In genomic region chr3:105704031-105705008, GRCm38 (mm10) we compare ENCODE assay signal across 8 mouse cellular contexts. TPM values are rescaled to one million over a fixed set of nuclear protein-coding genes. Genes with fewer than 3 reads are reported as not detected.
DNase-seq lines count a peak whose midpoint lies in the region; ATAC-seq lines count a peak whose summit lies in the region.

Gene Inka2, plus strand, starts transcription at chr3:105704599.

- intact Hi-C loops in heart, postnatal 36 days (cut with DNase I): no loop called here

- peak within 1 kb of the TSS; percentile 96 for H3K4me2 ChIP-seq in forebrain, embryonic 15.5 days (replicated peaks)
- H3K4me2 ChIP-seq in lung, embryonic 16.5 days (ENCODE audit: low read depth, low read length): peak within 1 kb of the TSS; percentile 99

- ATAC-seq in forebrain, embryonic 15.5 days (replicated peaks): peak; percentile 98
- ATAC-seq in lung, embryonic 16.5 days (ENCODE audit: low read depth): peak; percentile 94

- DNase-seq in MEL-GATA-1-ER (ENCODE audit: extremely low read depth, low read depth): peak; percentile 94
- DNase-seq in cerebellum, adult 11-12 months: peak; percentile 89
- DNase-seq in heart, postnatal 36 days: peak; percentile 83 to 88
- peak; percentile 80 to 84 for DNase-seq in layer of hippocampus, adult 8-10 months (ENCODE audit: low spot score in 2 of 2)
- DNase-seq in ovary, postnatal 10 days (ENCODE audit: low spot score): peak; percentile 25
- peak; percentile 91 for DNase-seq in thymus, postnatal 0 days (ENCODE audit: low spot score)

- H3K27me3 ChIP-seq in forebrain, embryonic 15.5 days: no peaks in the 10 kb centered on the region; the same call in 1 of the 2 replicates
- no peaks in the 10 kb centered on the region for H3K27me3 ChIP-seq in lung, embryonic 16.5 days (ENCODE audit: control insufficient read depth, insufficient read depth, low read depth, low read length)

- H3K36me3 ChIP-seq in forebrain, embryonic 15.5 days: no peaks in the 10 kb centered on the region
- H3K36me3 ChIP-seq in lung, embryonic 16.5 days (ENCODE audit: control insufficient read depth, insufficient read depth, low read length): no peaks in the 10 kb centered on the region

- WGBS in forebrain, embryonic 15.5 days: 3% methylated on average over 42 of the region's 43 CpGs
- 5% methylated on average over 37 of the region's 43 CpGs for WGBS in lung, embryonic 16.5 days

- H3K9ac ChIP-seq in forebrain, embryonic 15.5 days (replicated peaks): peak within 1 kb of the TSS; percentile 49
- H3K9ac ChIP-seq in lung, embryonic 16.5 days (ENCODE audit: low read length): peak within 1 kb of the TSS; percentile 71

- H3K27ac ChIP-seq in forebrain, embryonic 15.5 days (replicated peaks): peak within 1 kb of the TSS; percentile 62
- peak within 1 kb of the TSS; percentile 62 for H3K27ac ChIP-seq in lung, embryonic 16.5 days (ENCODE audit: low read length)

- peaks cover 28% of the 10 kb centered on the region for H3K4me1 ChIP-seq in forebrain, embryonic 15.5 days
- H3K4me1 ChIP-seq in lung, embryonic 16.5 days (replicated peaks; ENCODE audit: control insufficient read depth, insufficient read depth, low read length): peaks cover 35% of the 10 kb centered on the region

- no peaks in the 10 kb centered on the region for H3K9me3 ChIP-seq in forebrain, embryonic 15.5 days
- H3K9me3 ChIP-seq in lung, embryonic 16.5 days (ENCODE audit: control insufficient read depth, low read length): no peaks in the 10 kb centered on the region

- peak within 1 kb of the TSS; percentile 49 for H3K4me3 ChIP-seq in forebrain, embryonic 15.5 days
- H3K4me3 ChIP-seq in lung, embryonic 16.5 days (ENCODE audit: low read length): peak within 1 kb of the TSS; percentile 63

RNA-seq across cellular contexts. Expression of gene Inka2, which starts in this region (rescaled TPM):
- polyA plus RNA-seq in forebrain, embryonic 15.5 days (2015; fragmentation: Nextera tagmentation; extraction: Ambion mirVana): 3.1 and 3.3 TPM in 2 replicates
- 10 to 100 TPM; 15.3 to 18.8 TPM for total RNA-seq in heart, postnatal 36 days (2021)
- total RNA-seq in layer of hippocampus, adult 8-10 months (2022): 10 to 100 TPM; 69.6 to 79.1 (median 72.2) TPM
- polyA plus RNA-seq in lung, embryonic 16.5 days (2015; fragmentation: Nextera tagmentation; extraction: Ambion mirVana): 2.4 and 2.5 TPM in 2 replicates
- polyA plus RNA-seq in thymus, postnatal 0 days (2015; fragmentation: Nextera tagmentation; extraction: Ambion mirVana): 2.6 and 2.8 TPM in 2 replicates

Comparison
In these comparisons a context has a peak if more than half of its experiments do, and no peak if none do; other contexts are left out.
1. Peak in every context shown above with its lines: DNase-seq, ATAC-seq, H3K4me3 ChIP-seq and H3K27ac ChIP-seq.
2. DNase-seq: peak in every context shown above with its lines; median percentile 94 in MEL-GATA-1-ER; 91 in thymus, postnatal 0 days; 89 in cerebellum, adult 11-12 months; 86 in heart, postnatal 36 days; 82 in layer of hippocampus, adult 8-10 months; 25 in ovary, postnatal 10 days.